Mouse (Mus musculus): ENCODE results near the gene Arid3a. TPM values are rescaled to one million over a fixed set of nuclear protein-coding genes. Genes with fewer than 3 reads are reported as not detected.
"Not testable (repeated sequence)": the region's sequence is repeated elsewhere in the genome, so short reads cannot be mapped to it uniquely, and the experiment has no call there.

The Arid3a gene
- polyA plus RNA-seq, 1 experiment from 2014 or later, result 14.0 TPM

GRCm38 (mm10) chr10:79958140-79958816 is 31.4 kb downstream of the Arid3a start:
- 12% methylated on average over 21 of the region's 21 CpGs for WGBS
- Histone ChIP-seq H3K27ac (ENCODE audit: low read length) (no peak overlapping the region), H3K36me3 (ENCODE audit: control insufficient read depth, insufficient read depth, low read length) (peaks cover 15% of the 10 kb centered on the region), H3K27me3 (ENCODE audit: control insufficient read depth, insufficient read depth, low read length) (no peaks in the 10 kb centered on the region), H3K4me1 (ENCODE audit: control insufficient read depth, insufficient read depth, low read length) (peaks cover 9% of the 10 kb centered on the region), H3K4me2 (replicated peaks; ENCODE audit: low read depth, low read length) (no peak overlapping the region), H3K4me3 (ENCODE audit: low read depth, low read length) (no peak overlapping the region), H3K9ac (replicated peaks; ENCODE audit: low read depth, low read length) (no peak overlapping the region), H3K9me3 (ENCODE audit: control insufficient read depth, low read depth, low read length) (no peaks in the 10 kb centered on the region)
- no peak for ATAC-seq (ENCODE audit: insufficient number of reproducible peaks, insufficient read depth, low FRiP score, low read depth)

- 33% methylated on average over 10 of the region's 10 CpGs for WGBS
- H3K4me2 ChIP-seq (replicated peaks; ENCODE audit: low read depth, low read length); H3K27me3 ChIP-seq (ENCODE audit: control insufficient read depth, insufficient read depth, low read length); H3K9me3 ChIP-seq (ENCODE audit: control insufficient read depth, low read depth, low read length); H3K9ac ChIP-seq (replicated peaks; ENCODE audit: low read depth, low read length); H3K4me1 ChIP-seq (ENCODE audit: control insufficient read depth, insufficient read depth, low read length); H3K27ac ChIP-seq (ENCODE audit: low read length); ATAC-seq (ENCODE audit: insufficient number of reproducible peaks, insufficient read depth, low FRiP score, low read depth): not testable (repeated sequence)
- H3K4me3 ChIP-seq (ENCODE audit: low read depth, low read length), result peak overlapping the region; percentile 98; the same call in 1 of the 2 replicates
- peaks cover 23% of the 10 kb centered on the region for H3K36me3 ChIP-seq (ENCODE audit: control insufficient read depth, insufficient read depth, low read length)
Observed at GRCm38 (mm10) chr10:79959412-79959811, 32.6 kb downstream of the Arid3a start.

DNA sequence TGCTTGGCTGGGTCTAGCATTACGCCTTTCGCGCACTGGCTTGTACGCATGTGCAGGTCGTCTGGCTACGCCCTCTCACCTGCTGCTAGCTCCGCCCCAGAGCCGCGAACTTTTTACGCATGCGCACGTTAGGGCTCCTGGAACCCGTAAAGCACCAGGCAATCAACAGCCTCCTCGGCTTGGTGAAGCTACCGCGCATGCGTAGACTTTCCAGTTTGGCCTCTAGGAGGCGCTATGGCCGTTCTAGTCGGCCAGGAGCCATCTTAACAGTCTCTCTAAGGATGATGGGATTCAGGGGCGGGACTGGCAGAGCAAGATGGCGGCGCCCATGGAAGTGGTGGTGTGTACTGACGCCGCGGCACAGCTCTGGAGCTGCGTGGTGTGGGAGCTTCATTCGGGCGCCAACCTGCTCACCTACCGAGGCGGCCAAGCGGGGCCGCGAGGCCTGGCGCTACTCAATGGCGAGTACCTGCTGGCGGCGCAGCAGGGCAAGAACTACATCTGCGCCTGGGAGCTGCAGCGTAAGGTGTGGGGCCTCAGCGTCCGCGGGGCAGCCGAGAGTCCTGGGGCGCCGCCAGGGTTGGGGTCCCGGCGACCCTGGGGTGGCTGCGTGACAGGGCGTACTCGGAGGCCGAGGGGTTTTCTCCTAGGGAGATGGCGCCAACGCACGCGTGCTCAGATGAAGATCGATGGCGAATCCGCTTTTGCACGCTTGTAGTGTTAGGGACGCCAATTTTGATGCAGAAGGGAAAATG is 33.2 kb downstream of the Arid3a start, which contains the start of gene Wdr18:
Wdr18 (plus strand) TSS at position 306 of the 755 bp plus-strand sequence.
- Histone ChIP-seq H3K27me3 (ENCODE audit: control insufficient read depth, insufficient read depth, low read length) (no peaks in the 10 kb centered on the region), H3K4me1 (ENCODE audit: control insufficient read depth, insufficient read depth, low read length) (peaks cover 9% of the 10 kb centered on the region), H3K9ac (replicated peaks; ENCODE audit: low read depth, low read length) (peak within 1 kb of the TSS; percentile 87), H3K27ac (ENCODE audit: low read length) (peak within 1 kb of the TSS; percentile 69; the same call in 1 of the 2 replicates), H3K36me3 (ENCODE audit: control insufficient read depth, insufficient read depth, low read length) (peaks cover 29% of the 10 kb centered on the region), H3K4me3 (ENCODE audit: low read depth, low read length) (peak within 1 kb of the TSS; percentile 98), H3K4me2 (replicated peaks; ENCODE audit: low read depth, low read length) (peak within 1 kb of the TSS; percentile 86), H3K9me3 (ENCODE audit: control insufficient read depth, low read depth, low read length) (no peaks in the 10 kb centered on the region)
- peak; percentile 94 for ATAC-seq (ENCODE audit: insufficient number of reproducible peaks, insufficient read depth, low FRiP score, low read depth)
- WGBS, result under 1% methylated on average over 61 of the region's 61 CpGs

GRCm38 (mm10) chr10:79960671-79961294 is 33.9 kb downstream of the Arid3a start:
- 9% methylated on average over 10 of the region's 10 CpGs for WGBS
- no peak for ATAC-seq (ENCODE audit: insufficient number of reproducible peaks, insufficient read depth, low FRiP score, low read depth)
- peak overlapping the region; percentile 98 for H3K4me3 ChIP-seq (ENCODE audit: low read depth, low read length)

GRCm38 (mm10) chr10:79964727-79965126 is 37.9 kb downstream of the Arid3a start:
- no peak overlapping the region for H3K9ac ChIP-seq (replicated peaks; ENCODE audit: low read depth, low read length)
- WGBS, result 94% methylated on average over 7 of the region's 7 CpGs
- no peak for ATAC-seq (ENCODE audit: insufficient number of reproducible peaks, insufficient read depth, low FRiP score, low read depth)
- no peaks in the 10 kb centered on the region for H3K27me3 ChIP-seq (ENCODE audit: control insufficient read depth, insufficient read depth, low read length)
- H3K4me1 ChIP-seq (ENCODE audit: control insufficient read depth, insufficient read depth, low read length), result peaks cover 9% of the 10 kb centered on the region
- no peak overlapping the region for H3K4me2 ChIP-seq (replicated peaks; ENCODE audit: low read depth, low read length)
- no peaks in the 10 kb centered on the region for H3K9me3 ChIP-seq (ENCODE audit: control insufficient read depth, low read depth, low read length)
- peaks cover 60% of the 10 kb centered on the region for H3K36me3 ChIP-seq (ENCODE audit: control insufficient read depth, insufficient read depth, low read length)
- no peak overlapping the region for H3K27ac ChIP-seq (ENCODE audit: low read length)
- H3K4me3 ChIP-seq (ENCODE audit: low read depth, low read length), result no peak overlapping the region

More at GRCm38 (mm10) chr10:79960671-79961294, 33.9 kb downstream of the Arid3a start:
- Histone ChIP-seq H3K36me3 (ENCODE audit: control insufficient read depth, insufficient read depth, low read length) (peaks cover 37% of the 10 kb centered on the region), H3K9me3 (ENCODE audit: control insufficient read depth, low read depth, low read length) (no peaks in the 10 kb centered on the region), H3K9ac (replicated peaks; ENCODE audit: low read depth, low read length) (peak overlapping the region; percentile 87), H3K4me2 (replicated peaks; ENCODE audit: low read depth, low read length) (peak overlapping the region; percentile 86), H3K27ac (ENCODE audit: low read length) (0 out of 2 replicates have a peak overlapping the region, but pooled peaks have one; percentile 69), H3K27me3 (ENCODE audit: control insufficient read depth, insufficient read depth, low read length) (no peaks in the 10 kb centered on the region), H3K4me1 (ENCODE audit: control insufficient read depth, insufficient read depth, low read length) (peaks cover 9% of the 10 kb centered on the region)

- Histone ChIP-seq H3K9me3 (ENCODE audit: control insufficient read depth, low read depth, low read length) (no peaks in the 10 kb centered on the region), H3K4me1 (ENCODE audit: control insufficient read depth, insufficient read depth, low read length) (peaks cover 9% of the 10 kb centered on the region), H3K36me3 (ENCODE audit: control insufficient read depth, insufficient read depth, low read length) (peaks cover 60% of the 10 kb centered on the region), H3K4me3 (ENCODE audit: low read depth, low read length) (no peak overlapping the region), H3K4me2 (replicated peaks; ENCODE audit: low read depth, low read length) (no peak overlapping the region), H3K9ac (replicated peaks; ENCODE audit: low read depth, low read length) (no peak overlapping the region), H3K27ac (ENCODE audit: low read length) (no peak overlapping the region), H3K27me3 (ENCODE audit: control insufficient read depth, insufficient read depth, low read length) (no peaks in the 10 kb centered on the region)
- 93% methylated on average over 5 of the region's 5 CpGs for WGBS
- no peak for ATAC-seq (ENCODE audit: insufficient number of reproducible peaks, insufficient read depth, low FRiP score, low read depth)
Observed at GRCm38 (mm10) chr10:79965325-79965724, 38.5 kb downstream of the Arid3a start.

DNA sequence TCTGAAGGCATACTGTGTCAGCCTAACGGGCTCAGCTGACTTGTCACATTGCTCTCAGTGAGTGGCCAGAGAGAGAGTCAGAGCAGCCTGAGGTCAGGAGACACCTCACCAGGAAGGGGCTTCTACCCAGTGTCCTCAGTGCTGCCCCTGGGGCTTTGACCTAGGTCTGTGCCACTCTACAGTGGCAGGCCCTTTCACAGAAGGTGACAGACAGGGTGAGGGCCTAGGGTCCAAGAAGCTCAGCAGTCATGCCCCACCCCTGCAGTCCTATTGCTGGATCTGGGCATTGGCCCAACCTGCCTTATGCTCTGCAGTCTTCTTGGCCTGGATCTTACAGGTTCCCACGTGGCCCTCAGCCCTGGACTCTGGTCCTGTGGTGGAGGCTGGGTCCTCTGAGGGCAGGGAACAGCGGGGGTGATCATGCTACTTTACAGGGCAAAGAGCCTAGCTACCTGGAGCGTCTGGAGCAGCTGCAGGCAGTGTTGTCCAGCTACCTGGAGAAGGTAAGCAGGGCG is 40.1 kb downstream of the Arid3a start:
- Histone ChIP-seq H3K4me3 (ENCODE audit: low read depth, low read length) (no peak overlapping the region), H3K27ac (ENCODE audit: low read length) (no peak overlapping the region), H3K36me3 (ENCODE audit: control insufficient read depth, insufficient read depth, low read length) (peaks cover 52% of the 10 kb centered on the region), H3K9me3 (ENCODE audit: control insufficient read depth, low read depth, low read length) (no peaks in the 10 kb centered on the region), H3K4me2 (replicated peaks; ENCODE audit: low read depth, low read length) (no peak overlapping the region), H3K4me1 (ENCODE audit: control insufficient read depth, insufficient read depth, low read length) (peaks cover 3% of the 10 kb centered on the region; the same call in 1 of the 2 replicates), H3K27me3 (ENCODE audit: control insufficient read depth, insufficient read depth, low read length) (peaks cover 6% of the 10 kb centered on the region; the same call in 1 of the 2 replicates), H3K9ac (replicated peaks; ENCODE audit: low read depth, low read length) (no peak overlapping the region)
- WGBS, result 94% methylated on average over 5 of the region's 5 CpGs
- ATAC-seq (ENCODE audit: insufficient number of reproducible peaks, insufficient read depth, low FRiP score, low read depth), result no peak

DNA sequence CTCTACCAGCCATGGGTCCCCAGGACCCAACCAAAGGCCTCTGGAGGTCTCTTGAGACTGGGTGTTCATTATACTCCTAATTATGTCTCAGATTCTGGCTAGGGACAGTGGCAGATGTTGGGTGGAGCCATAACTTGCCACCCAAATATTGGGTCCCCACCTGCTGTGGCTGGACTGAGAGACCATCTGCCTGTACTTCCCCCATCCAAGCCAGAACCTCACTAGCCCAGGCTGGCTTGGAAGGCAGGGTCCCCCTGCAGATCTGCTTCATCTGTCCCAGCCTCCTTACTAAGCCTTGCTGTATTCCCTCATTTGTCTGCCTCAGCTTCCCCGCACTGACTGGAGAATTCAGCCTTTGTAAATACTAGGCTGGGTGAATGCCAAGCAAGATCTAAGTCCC is 41.3 kb downstream of the Arid3a start:
- H3K4me2 ChIP-seq (replicated peaks; ENCODE audit: low read depth, low read length), result no peak overlapping the region
- H3K27me3 ChIP-seq (ENCODE audit: control insufficient read depth, insufficient read depth, low read length), result peaks cover 6% of the 10 kb centered on the region; the same call in 1 of the 2 replicates
- peaks cover 3% of the 10 kb centered on the region; the same call in 1 of the 2 replicates for H3K4me1 ChIP-seq (ENCODE audit: control insufficient read depth, insufficient read depth, low read length)
- peaks cover 45% of the 10 kb centered on the region for H3K36me3 ChIP-seq (ENCODE audit: control insufficient read depth, insufficient read depth, low read length)
- H3K9ac ChIP-seq (replicated peaks; ENCODE audit: low read depth, low read length), result no peak overlapping the region
- ATAC-seq (ENCODE audit: insufficient number of reproducible peaks, insufficient read depth, low FRiP score, low read depth), result no peak
- no peak overlapping the region for H3K27ac ChIP-seq (ENCODE audit: low read length)
- H3K9me3 ChIP-seq (ENCODE audit: control insufficient read depth, low read depth, low read length), result no peaks in the 10 kb centered on the region
- no peak overlapping the region for H3K4me3 ChIP-seq (ENCODE audit: low read depth, low read length)
- 60% methylated on average over 1 of the region's 1 CpGs for WGBS

Data from stomach, embryonic 14.5 days (tissue).